Mouse (Mus musculus) C2C12 (cell line): Measurements from ENCODE around the gene Gdf1.

ENCODE experiments used
- CTCF ChIP-seq: IDR thresholded peaks from one replicate; pipeline ENCODE4 v1.5.1; 2011; ENCODE audit not compliant: control insufficient read depth, insufficient read depth, insufficient read length
- MYOG ChIP-seq: IDR thresholded peaks from one replicate; pipeline ENCODE4 v1.6.1; 2011; ENCODE audit not compliant: control insufficient read depth, insufficient read length; ENCODE audit errors: extremely low read depth
- USF1 ChIP-seq: IDR thresholded peaks from one replicate; pipeline ENCODE4 v1.6.1; 2011; ENCODE audit warnings: low read depth, mild to moderate bottlenecking, control low read depth, moderate library complexity

- TF ChIP-seq CTCF (no peak), MYOG (no peak), USF1 (no peak)
Measured at GRCm38 (mm10) chr8:70329124-70329834, at the start of gene Gdf1.
